Comparison of ENCODE assay signal across 8 mouse cellular contexts in genomic region chr2:48186609-48187008, GRCm38 (mm10).
DNase-seq lines count a peak whose midpoint lies in the region; ATAC-seq and TF ChIP-seq lines count a peak whose summit lies in the region.

No protein-coding gene starts in this region.

- no peak overlapping the region for H3K4me3 ChIP-seq in heart, embryonic 11.5 days (ENCODE audit: low read depth, low read length)
- H3K4me3 ChIP-seq in intestine, postnatal 0 days (ENCODE audit: low read depth, low read length): no peak overlapping the region

- no peaks in the 10 kb centered on the region for H3K27me3 ChIP-seq in heart, embryonic 11.5 days (ENCODE audit: control insufficient read depth, insufficient read depth, low read length)
- H3K27me3 ChIP-seq in intestine, postnatal 0 days (replicated peaks; ENCODE audit: control insufficient read depth, insufficient read depth, low read length): no peaks in the 10 kb centered on the region

- peak; percentile 7 to 23 for DNase-seq in heart, postnatal 10 days
- peak; percentile 26 for DNase-seq in adrenal gland, postnatal 25 days
- peak; percentile 53 to 80 for DNase-seq in frontal cortex, adult 2 months (ENCODE audit: extremely low spot score in 1 of 2, low spot score in 1 of 2)
- peak; percentile 58 to 64 for DNase-seq in layer of hippocampus, postnatal 36 days
- DNase-seq in right cerebral cortex, postnatal 14 days: peak; percentile 43
- no peak for DNase-seq in spleen, postnatal 4 days (ENCODE audit: low spot score in 2 of 2)

- H3K4me1 ChIP-seq in heart, embryonic 11.5 days (ENCODE audit: control insufficient read depth, insufficient read depth, low read length): no peaks in the 10 kb centered on the region
- no peaks in the 10 kb centered on the region for H3K4me1 ChIP-seq in intestine, postnatal 0 days (replicated peaks; ENCODE audit: control insufficient read depth, insufficient read depth, low read length)

- H3K27ac ChIP-seq in heart, embryonic 11.5 days (ENCODE audit: low read depth, low read length): no peak overlapping the region
- no peak overlapping the region for H3K27ac ChIP-seq in intestine, postnatal 0 days (ENCODE audit: low read depth, low read length)

- TF ChIP-seq CTCF in intestine, postnatal 0 days (IDR thresholded peaks at IDR 0.05; ENCODE audit: low read depth): no peak

- intact Hi-C loops in heart, postnatal 10 days (cut with DNase I): no loop called here

- WGBS in heart, embryonic 11.5 days (ENCODE audit: insufficient replicate concordance): 65% methylated on average over 2 of the region's 2 CpGs
- WGBS in intestine, postnatal 0 days: 62% methylated on average over 2 of the region's 2 CpGs

- H3K4me2 ChIP-seq in heart, embryonic 11.5 days: no peak overlapping the region
- no peak overlapping the region for H3K4me2 ChIP-seq in intestine, postnatal 0 days (replicated peaks; ENCODE audit: low read depth)

- H3K9ac ChIP-seq in heart, embryonic 11.5 days (ENCODE audit: low read depth, low read length): no peak overlapping the region
- no peak overlapping the region for H3K9ac ChIP-seq in intestine, postnatal 0 days (ENCODE audit: low read depth, low read length)

- no peaks in the 10 kb centered on the region for H3K36me3 ChIP-seq in heart, embryonic 11.5 days (ENCODE audit: control insufficient read depth, insufficient read depth, low read length)
- H3K36me3 ChIP-seq in intestine, postnatal 0 days (ENCODE audit: control insufficient read depth, insufficient read depth): no peaks in the 10 kb centered on the region

- ATAC-seq in heart, embryonic 11.5 days (replicated peaks; ENCODE audit: insufficient number of reproducible peaks, low FRiP score, low TSS enrichment): no peak
- no peak for ATAC-seq in intestine, postnatal 0 days

- H3K9me3 ChIP-seq in heart, embryonic 11.5 days (replicated peaks; ENCODE audit: control insufficient read depth, low read length): no peaks in the 10 kb centered on the region
- H3K9me3 ChIP-seq in intestine, postnatal 0 days (ENCODE audit: control insufficient read depth): no peaks in the 10 kb centered on the region

Comparison
In these comparisons a context has a peak if more than half of its experiments do, and no peak if none do; other contexts are left out.
1. DNase-seq: peak in heart, postnatal 10 days (2 of 2), adrenal gland, postnatal 25 days (single experiment), frontal cortex, adult 2 months (2 of 2), layer of hippocampus, postnatal 36 days (2 of 2) and right cerebral cortex, postnatal 14 days (single experiment); none in spleen, postnatal 4 days (0 of 2).